ENCODE assay signal across 11 mouse cellular contexts in genomic region chr2:126061037-126061773, GRCm38 (mm10). TPM values are rescaled to one million over a fixed set of nuclear protein-coding genes. Genes with fewer than 3 reads are reported as not detected.
DNase-seq lines count a peak whose midpoint lies in the region; ATAC-seq and TF ChIP-seq lines count a peak whose summit lies in the region.
"Had no signal": no experiment of that assay in that cellular context is flagged by ENCODE, and none has a peak within 500 bp of the region (broad histone marks: within the 10 kb centered on the region; RNA-seq: fewer than 3 reads in every experiment).

No protein-coding gene starts in this region.

- DNase-seq in heart, adult 18-20 months, result peak; percentile 36 to 53
- DNase-seq in lung, postnatal 0 days (ENCODE audit: low spot score), result peak; percentile 41
- no peak for DNase-seq in lung, postnatal 14 days
- DNase-seq in heart, postnatal 10 days, result peak; percentile 57 to 58
- no peak for DNase-seq in adrenal gland, postnatal 25 days
- DNase-seq in urinary bladder, postnatal 14 days (ENCODE audit: low spot score), result no peak
- DNase-seq: gastrocnemius, postnatal 36 days had no signal

- H3K4me3 ChIP-seq in heart, embryonic 12.5 days, result no peak overlapping the region
- no peak overlapping the region for H3K4me3 ChIP-seq in lung, postnatal 0 days (ENCODE audit: low read depth, low read length)
- H3K4me3 ChIP-seq in stomach, embryonic 16.5 days (replicated peaks; ENCODE audit: low read length), result no peak overlapping the region
- H3K4me3 ChIP-seq: midbrain, embryonic 12.5 days had no signal

- no peak overlapping the region for H3K27ac ChIP-seq in heart, embryonic 12.5 days (ENCODE audit: poor library complexity, severe bottlenecking)
- H3K27ac ChIP-seq in lung, postnatal 0 days (ENCODE audit: low read length), result no peak overlapping the region
- peak overlapping the region; percentile 60 for H3K27ac ChIP-seq in stomach, embryonic 16.5 days (ENCODE audit: low read length)
- H3K27ac ChIP-seq: midbrain, embryonic 12.5 days had no signal

- H3K36me3 ChIP-seq in heart, embryonic 12.5 days, result no peaks in the 10 kb centered on the region
- no peaks in the 10 kb centered on the region for H3K36me3 ChIP-seq in lung, postnatal 0 days (ENCODE audit: insufficient read depth, low read length)
- H3K36me3 ChIP-seq in stomach, embryonic 16.5 days (ENCODE audit: control insufficient read depth, insufficient read depth, low read length), result no peaks in the 10 kb centered on the region
- H3K36me3 ChIP-seq: midbrain, embryonic 12.5 days had no signal

- no peak overlapping the region for H3K4me2 ChIP-seq in heart, embryonic 12.5 days
- H3K4me2 ChIP-seq in lung, postnatal 0 days (replicated peaks; ENCODE audit: low read depth, low read length), result 0 out of 2 replicates have a peak overlapping the region, but pooled peaks have one; percentile 3
- H3K4me2 ChIP-seq in stomach, embryonic 16.5 days (ENCODE audit: low read depth, low read length), result 0 out of 2 replicates have a peak overlapping the region, but pooled peaks have one; percentile 0
- H3K4me2 ChIP-seq: midbrain, embryonic 12.5 days had no signal

- no peaks in the 10 kb centered on the region for H3K27me3 ChIP-seq in heart, embryonic 12.5 days (replicated peaks)
- no peaks in the 10 kb centered on the region for H3K27me3 ChIP-seq in lung, postnatal 0 days (replicated peaks; ENCODE audit: insufficient read depth, low read length)
- no peaks in the 10 kb centered on the region for H3K27me3 ChIP-seq in stomach, embryonic 16.5 days (ENCODE audit: control insufficient read depth, insufficient read depth, low read length)
- H3K27me3 ChIP-seq: midbrain, embryonic 12.5 days; Patski had no signal

- ATAC-seq in heart, embryonic 12.5 days (ENCODE audit: insufficient number of reproducible peaks, low FRiP score), result no peak
- ATAC-seq in lung, postnatal 0 days, result peak; percentile 58
- ATAC-seq in stomach, embryonic 16.5 days (ENCODE audit: insufficient read depth, low FRiP score), result peak; percentile 76; the same call in 1 of the 2 replicates
- ATAC-seq: Patski had no signal

- H3K9me3 ChIP-seq in heart, embryonic 12.5 days (replicated peaks), result no peaks in the 10 kb centered on the region
- H3K9me3 ChIP-seq in lung, postnatal 0 days (ENCODE audit: low read length), result no peaks in the 10 kb centered on the region
- no peaks in the 10 kb centered on the region for H3K9me3 ChIP-seq in stomach, embryonic 16.5 days (replicated peaks; ENCODE audit: control insufficient read depth, low read length)
- H3K9me3 ChIP-seq: midbrain, embryonic 12.5 days had no signal

- intact Hi-C loops in heart, postnatal 10 days (cut with DNase I), result no loop called here

- WGBS in heart, embryonic 12.5 days, result 69% methylated on average over 17 of the region's 17 CpGs
- WGBS in lung, postnatal 0 days, result 51% methylated on average over 17 of the region's 17 CpGs
- 50% methylated on average over 17 of the region's 17 CpGs for WGBS in stomach, embryonic 16.5 days

- no peak overlapping the region for H3K9ac ChIP-seq in heart, embryonic 12.5 days
- H3K9ac ChIP-seq in lung, postnatal 0 days (replicated peaks; ENCODE audit: low read depth), result no peak overlapping the region
- no peak overlapping the region for H3K9ac ChIP-seq in stomach, embryonic 16.5 days (ENCODE audit: low read length)
- H3K9ac ChIP-seq: midbrain, embryonic 12.5 days had no signal

- no peak for TF ChIP-seq EP300 in lung, postnatal 0 days (IDR thresholded peaks at IDR 0.05)

- H3K4me1 ChIP-seq in heart, embryonic 12.5 days (replicated peaks), result peaks cover 24% of the 10 kb centered on the region
- H3K4me1 ChIP-seq in lung, postnatal 0 days (ENCODE audit: insufficient read depth, low read depth, low read length), result no peaks in the 10 kb centered on the region
- peaks cover 5% of the 10 kb centered on the region for H3K4me1 ChIP-seq in stomach, embryonic 16.5 days (ENCODE audit: control insufficient read depth, insufficient read depth, low read length)

- no peak for TF ChIP-seq CTCF in lung, postnatal 0 days (IDR thresholded peaks at IDR 0.05)

RNA-seq across cellular contexts. Expression of gene Fgf7, which starts 26.7 kb away (rescaled TPM):
- total RNA-seq in heart, adult 18-20 months (2021), result 1 to 10 TPM; 2.4 to 2.5 TPM
- 0.73 and 0.85 TPM in 2 replicates for polyA plus RNA-seq in heart, embryonic 12.5 days (2016; fragmentation: Nextera tagmentation; extraction: Ambion mirVana)
- 10.6 and 11.2 TPM in 2 replicates for polyA plus RNA-seq in lung, postnatal 0 days (2015; fragmentation: Nextera tagmentation; extraction: Ambion mirVana)
- under 1 TPM; 0.64 to 0.81 TPM for total RNA-seq in heart, postnatal 10 days (2021)
- 6.7 and 9.3 TPM in 2 replicates for polyA plus RNA-seq in stomach, embryonic 16.5 days (2015; fragmentation: Nextera tagmentation; extraction: Ambion mirVana)
- 0.61 and 0.62 TPM in 2 replicates for total RNA-seq in adrenal gland, postnatal 25 days (2021)

Comparison
In these comparisons a context has a peak if more than half of its experiments do, and no peak if none do; other contexts are left out.
1. DNase-seq: peak in heart, adult 18-20 months (2 of 2), lung, postnatal 0 days (single experiment) and heart, postnatal 10 days (2 of 2); none in lung, postnatal 14 days (single experiment), adrenal gland, postnatal 25 days (single experiment) and urinary bladder, postnatal 14 days (single experiment).